Mouse (Mus musculus) stomach, embryonic 14.5 days (tissue): ENCODE measurements around the gene Actg1. TPM values are rescaled to one million over a fixed set of nuclear protein-coding genes. Genes with fewer than 3 reads are reported as not detected.

Experiments
- ATAC-seq: fragments of 200-750 bp; cut with Nextera tagmentation; 2 replicates; pipeline ENCODE4 v1.8.0; 2017; ENCODE audit warnings: low read depth, moderate TSS enrichment; ENCODE audit not compliant: insufficient number of reproducible peaks, insufficient read depth, low FRiP score
- H3K27ac ChIP-seq: fragments of 300-500 bp; sonication (generic); 2 replicates; pipeline ENCODE4 v1.5.1; 2014; ENCODE audit warnings: mild to moderate bottlenecking, low read length, moderate library complexity, mixed read lengths
- H3K27me3 ChIP-seq: fragments of 300-500 bp; sonication (generic); 2 replicates; pipeline ENCODE4 v1.6.1; 2014; ENCODE audit warnings: low read length, control low read depth, mixed read lengths; ENCODE audit not compliant: control insufficient read depth, insufficient read depth
- H3K36me3 ChIP-seq: fragments of 300-500 bp; sonication (generic); 2 replicates; pipeline ENCODE4 v1.6.1; 2014; ENCODE audit warnings: mild to moderate bottlenecking, control low read depth, low read length, moderate library complexity, mixed read lengths; ENCODE audit not compliant: control insufficient read depth, insufficient read depth
- H3K4me1 ChIP-seq: fragments of 300-500 bp; sonication (generic); 2 replicates; pipeline ENCODE4 v1.6.1; 2014; ENCODE audit warnings: low read length, control low read depth, mixed read lengths; ENCODE audit not compliant: control insufficient read depth, insufficient read depth
- H3K4me2 ChIP-seq: fragments of 300-500 bp; sonication (generic); replicated peaks from 2 replicates; pipeline ENCODE4 v1.6.1; 2014; ENCODE audit warnings: low read depth, low read length, control low read depth
- H3K4me3 ChIP-seq: fragments of 300-500 bp; sonication (generic); 2 replicates; pipeline ENCODE4 v1.5.1; 2014; ENCODE audit warnings: low read depth, low read length, control low read depth
- H3K9ac ChIP-seq: fragments of 300-500 bp; sonication (generic); replicated peaks from 2 replicates; pipeline ENCODE4 v1.6.1; 2014; ENCODE audit warnings: low read depth, mild to moderate bottlenecking, control low read depth, low read length, moderate library complexity, mixed read lengths
- H3K9me3 ChIP-seq: fragments of 300-500 bp; sonication (generic); 2 replicates; pipeline ENCODE4 v1.6.1; 2016; ENCODE audit warnings: low read depth, low read length, control low read depth; ENCODE audit not compliant: control insufficient read depth
- WGBS: fragments of 180-500 bp; shearing (Covaris S2); extraction: QIAGEN DNeasy Blood & Tissue Kit; methylation state at CpG from one replicate; pipeline ENCODE4 v1.1.7; 2014; 5-methylcytosine and 5-hydroxymethylcytosine counted together
- polyA plus RNA-seq: library from polyadenylated mRNA; unstranded; fragments of >200 nt; fragmentation: Nextera tagmentation; extraction: Ambion mirVana; gene quantifications from 2 replicates; pipeline ENCODE4 v1.2.1, GENCODE M21; 2014

The Actg1 gene
- polyA plus RNA-seq, 1 experiment from 2014 or later, result 3,014 TPM

DNA sequence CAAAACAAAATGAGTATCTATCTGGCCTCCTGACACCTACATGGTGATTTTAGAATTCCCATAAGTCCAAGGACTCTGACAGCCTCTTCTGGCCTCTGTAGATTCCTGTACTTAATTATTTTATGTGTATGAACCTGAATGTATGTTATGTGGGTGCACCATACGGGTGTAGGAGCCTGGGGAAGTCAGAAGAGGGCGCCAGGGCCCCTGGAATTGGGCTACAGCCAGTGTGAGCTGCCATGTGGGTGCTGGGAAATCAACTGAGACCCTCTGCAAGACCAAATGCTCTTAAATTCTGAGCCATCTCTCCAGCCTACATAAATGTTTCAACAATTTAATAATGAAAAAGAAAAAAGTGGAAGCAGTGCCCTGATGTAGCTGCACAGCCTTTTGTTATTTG, 10.9 kb downstream of the Actg1 start:
- no peak overlapping the region for H3K4me2 ChIP-seq
- H3K9ac ChIP-seq, result no peak overlapping the region
- H3K27me3 ChIP-seq, result no peaks in the 10 kb centered on the region
- H3K9me3 ChIP-seq, result no peaks in the 10 kb centered on the region
- no peak overlapping the region for H3K27ac ChIP-seq
- H3K4me1 ChIP-seq, result no peaks in the 10 kb centered on the region
- no peaks in the 10 kb centered on the region for H3K36me3 ChIP-seq
- no peak overlapping the region for H3K4me3 ChIP-seq
- 34% methylated on average over 2 of the region's 2 CpGs for WGBS
- ATAC-seq, result no peak

DNA sequence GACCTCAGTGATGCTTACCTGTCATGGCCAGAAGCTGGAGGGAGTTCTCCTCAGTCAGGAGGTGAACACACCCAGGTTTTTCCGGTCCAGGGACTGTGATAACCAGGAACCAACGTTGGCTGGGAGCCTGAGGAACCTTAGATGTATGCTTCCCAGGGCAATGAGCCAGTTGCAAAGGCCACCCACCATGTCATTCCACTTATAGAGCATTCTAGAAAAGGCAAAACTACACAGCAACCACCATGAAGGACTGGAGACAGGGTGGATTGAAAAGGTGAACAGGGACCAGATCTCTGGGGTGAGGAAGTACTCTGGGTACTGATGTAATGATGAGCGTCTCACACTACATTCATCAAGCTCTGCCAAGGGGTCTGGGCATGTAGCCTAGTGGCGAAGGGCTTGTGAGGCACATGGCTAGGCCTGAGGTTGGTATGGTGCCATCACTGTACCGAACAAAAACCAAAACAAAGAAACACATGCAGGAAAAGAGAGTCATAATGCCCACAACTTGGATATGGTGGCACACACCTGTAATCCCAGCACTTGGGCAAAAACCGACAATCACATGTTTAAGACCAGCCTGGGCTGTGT, 12.8 kb downstream of the Actg1 start:
- no peaks in the 10 kb centered on the region for H3K36me3 ChIP-seq
- ATAC-seq, result no peak
- H3K4me1 ChIP-seq, result no peaks in the 10 kb centered on the region
- no peak overlapping the region for H3K4me3 ChIP-seq
- no peaks in the 10 kb centered on the region for H3K27me3 ChIP-seq
- H3K9me3 ChIP-seq, result no peaks in the 10 kb centered on the region
- no peak overlapping the region for H3K27ac ChIP-seq
- no peak overlapping the region for H3K9ac ChIP-seq
- 80% methylated on average over 6 of the region's 6 CpGs for WGBS
- no peak overlapping the region for H3K4me2 ChIP-seq

DNA sequence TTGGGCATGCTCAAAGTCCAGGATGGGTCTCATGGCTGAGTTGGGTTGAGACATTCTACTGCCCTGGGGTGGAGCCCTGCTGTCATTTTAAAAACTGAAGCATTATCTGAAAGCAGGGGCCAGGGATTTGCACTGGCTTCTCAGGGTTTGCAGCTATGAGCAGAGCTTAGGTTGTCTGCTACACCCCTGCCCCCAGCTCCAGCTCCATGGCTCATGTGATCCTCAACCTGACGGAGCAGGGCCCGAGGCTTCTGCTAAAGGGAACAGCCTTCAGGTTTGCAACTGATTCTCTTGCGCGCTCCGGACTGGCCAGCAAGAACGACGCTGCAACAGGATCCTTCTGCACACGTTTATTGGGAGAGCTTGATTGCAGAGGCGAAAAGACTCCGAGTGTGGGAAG, 28.2 kb downstream of the Actg1 start:
- 96% methylated on average over 10 of the region's 10 CpGs for WGBS
- no peaks in the 10 kb centered on the region for H3K9me3 ChIP-seq
- peaks cover 14% of the 10 kb centered on the region for H3K4me1 ChIP-seq
- no peak overlapping the region for H3K4me3 ChIP-seq
- H3K9ac ChIP-seq, result no peak overlapping the region
- no peak overlapping the region for H3K4me2 ChIP-seq
- no peak overlapping the region for H3K27ac ChIP-seq
- no peak for ATAC-seq
- no peaks in the 10 kb centered on the region for H3K27me3 ChIP-seq
- H3K36me3 ChIP-seq, result no peaks in the 10 kb centered on the region

DNA sequence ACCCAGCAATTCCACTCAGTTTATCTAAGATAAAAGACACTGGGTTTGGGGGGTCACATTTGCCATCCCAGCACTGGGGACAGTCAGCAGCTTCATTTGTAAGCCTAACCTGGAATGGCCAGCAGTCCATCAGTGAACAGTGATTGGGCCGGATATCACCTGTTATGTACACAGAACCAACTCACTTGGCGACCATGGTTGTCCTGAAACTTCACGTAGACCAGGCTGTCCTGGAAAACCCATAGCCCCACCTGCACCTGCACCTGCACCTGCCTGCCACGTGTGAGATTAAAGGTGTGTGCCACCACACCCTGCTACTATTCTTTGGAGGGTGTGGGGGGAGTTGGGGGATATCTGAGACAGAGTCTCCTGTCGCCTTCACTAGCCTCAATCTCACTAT, 29.0 kb downstream of the Actg1 start:
- no peaks in the 10 kb centered on the region for H3K27me3 ChIP-seq
- H3K27ac ChIP-seq, result no peak overlapping the region
- H3K4me3 ChIP-seq, result no peak overlapping the region
- ATAC-seq, result no peak
- H3K4me1 ChIP-seq, result peaks cover 15% of the 10 kb centered on the region
- no peaks in the 10 kb centered on the region for H3K9me3 ChIP-seq
- H3K36me3 ChIP-seq, result no peaks in the 10 kb centered on the region
- no peak overlapping the region for H3K9ac ChIP-seq
- 79% methylated on average over 5 of the region's 5 CpGs for WGBS
- no peak overlapping the region for H3K4me2 ChIP-seq

DNA sequence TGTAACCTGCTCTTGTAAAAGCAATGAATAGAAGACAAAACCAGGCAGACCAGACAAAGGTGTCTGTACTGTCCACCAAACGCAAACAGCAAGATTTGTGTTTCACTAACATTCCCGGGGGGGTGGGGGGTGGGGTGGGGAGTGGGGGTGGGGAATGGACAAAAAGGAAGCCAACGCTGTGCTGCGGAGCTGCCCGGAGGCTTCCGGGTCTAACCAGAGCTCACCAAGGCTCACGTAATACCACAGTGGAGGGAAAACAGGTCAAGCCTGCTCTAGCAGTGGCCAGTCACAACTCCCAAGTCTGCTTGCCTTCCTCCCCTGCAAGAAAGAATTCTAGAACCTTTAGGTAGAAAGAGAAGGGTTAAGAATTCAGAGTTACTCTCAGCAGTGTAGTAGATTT, 30.9 kb downstream of the Actg1 start:
- no peak for ATAC-seq
- H3K9me3 ChIP-seq, result no peaks in the 10 kb centered on the region
- H3K27me3 ChIP-seq, result no peaks in the 10 kb centered on the region
- peaks cover 15% of the 10 kb centered on the region for H3K4me1 ChIP-seq
- no peak overlapping the region for H3K9ac ChIP-seq
- no peaks in the 10 kb centered on the region for H3K36me3 ChIP-seq
- H3K4me3 ChIP-seq, result no peak overlapping the region
- peak overlapping the region; percentile 95 for H3K4me2 ChIP-seq
- H3K27ac ChIP-seq, result peak overlapping the region; percentile 99
- 52% methylated on average over 7 of the region's 7 CpGs for WGBS

DNA sequence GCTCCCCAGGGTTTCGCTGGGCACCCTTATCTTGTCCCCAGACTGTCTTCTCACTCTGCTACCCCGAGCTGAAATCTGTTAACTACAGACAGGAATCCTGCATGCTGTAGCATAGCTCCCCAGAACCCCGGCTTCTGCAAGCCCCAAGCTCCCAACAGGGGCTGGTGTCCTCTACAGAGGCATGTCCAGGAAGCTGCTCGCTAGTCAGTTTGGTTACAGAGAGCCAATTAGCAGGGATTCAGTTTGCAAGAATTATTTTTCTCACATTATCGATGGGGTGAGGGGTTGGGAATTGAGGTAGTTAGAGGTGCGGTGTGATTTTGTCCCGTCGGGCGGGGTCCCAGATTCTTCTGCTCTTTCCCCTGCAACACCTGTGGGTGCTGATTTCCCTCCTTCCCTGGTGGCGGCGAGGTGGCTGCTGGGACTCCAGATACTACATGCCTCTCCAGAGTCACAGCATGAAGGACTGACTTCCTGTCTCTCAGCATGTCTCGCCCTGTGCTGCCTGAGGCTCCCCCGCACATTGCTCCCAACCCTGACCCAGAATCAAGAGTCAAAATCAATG, 31.6 kb downstream of the Actg1 start:
- peak overlapping the region; percentile 51 for H3K4me3 ChIP-seq
- 12% methylated on average over 13 of the region's 13 CpGs for WGBS
- ATAC-seq, result 0 out of 2 replicates have a peak, but pooled peaks have one; percentile 15

DNA sequence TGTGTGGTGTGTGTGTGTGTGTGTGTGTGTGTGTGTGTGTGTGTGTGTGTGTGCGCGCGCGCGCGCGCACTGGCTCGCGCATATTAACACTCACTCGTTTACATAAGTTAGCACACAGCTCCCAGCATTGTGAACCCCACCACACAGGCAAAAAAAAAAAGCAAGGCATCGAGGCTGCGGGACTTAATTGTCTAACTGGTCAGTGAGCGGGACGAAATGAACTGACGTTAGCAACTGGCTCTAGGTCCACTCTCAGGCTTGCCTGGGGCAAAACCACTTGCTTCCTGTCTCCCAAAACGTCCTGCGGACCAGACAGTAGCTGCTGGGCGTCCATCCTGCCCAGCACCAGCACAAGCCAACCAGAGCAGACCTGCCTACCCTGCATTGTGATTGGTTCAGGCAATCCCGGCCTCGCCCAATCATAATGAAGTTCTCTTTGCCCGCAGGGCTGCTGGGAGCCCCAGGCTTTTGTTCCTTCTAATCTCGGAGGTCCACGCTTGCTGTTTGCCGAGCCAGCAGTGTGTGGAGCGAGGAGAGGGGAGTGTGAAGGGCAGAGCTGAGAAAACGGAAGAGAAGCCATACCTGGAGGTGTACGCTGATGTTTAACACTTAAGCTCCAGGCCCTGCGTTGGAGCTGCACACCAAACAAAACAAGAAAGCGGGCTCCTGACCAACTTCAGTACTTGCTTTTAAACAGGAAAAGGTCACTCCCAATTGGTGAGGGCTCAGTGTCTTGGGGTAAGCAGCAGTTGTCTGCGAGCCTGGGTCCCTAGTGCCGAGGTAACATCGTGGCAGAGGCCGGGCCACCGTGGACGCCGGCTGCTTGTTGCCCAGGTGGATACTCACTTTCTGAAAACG, 32.3 kb downstream of the Actg1 start:
- Histone ChIP-seq H3K27me3 (no peaks in the 10 kb centered on the region), H3K4me2 (peak overlapping the region; percentile 95), H3K36me3 (no peaks in the 10 kb centered on the region), H3K27ac (peak overlapping the region; percentile 99), H3K4me1 (peaks cover 21% of the 10 kb centered on the region), H3K9ac (peak overlapping the region; percentile 85), H3K4me3 (peak overlapping the region; percentile 51), H3K9me3 (no peaks in the 10 kb centered on the region)
- peak; percentile 95 for ATAC-seq
- WGBS, result 4% methylated on average over 37 of the region's 37 CpGs

More for the DNA sequence above, 31.6 kb downstream of the Actg1 start:
- Histone ChIP-seq H3K27me3 (no peaks in the 10 kb centered on the region), H3K4me2 (peak overlapping the region; percentile 95), H3K4me1 (peaks cover 15% of the 10 kb centered on the region), H3K27ac (peak overlapping the region; percentile 99), H3K9ac (peak overlapping the region; percentile 85), H3K9me3 (no peaks in the 10 kb centered on the region), H3K36me3 (no peaks in the 10 kb centered on the region)

DNA sequence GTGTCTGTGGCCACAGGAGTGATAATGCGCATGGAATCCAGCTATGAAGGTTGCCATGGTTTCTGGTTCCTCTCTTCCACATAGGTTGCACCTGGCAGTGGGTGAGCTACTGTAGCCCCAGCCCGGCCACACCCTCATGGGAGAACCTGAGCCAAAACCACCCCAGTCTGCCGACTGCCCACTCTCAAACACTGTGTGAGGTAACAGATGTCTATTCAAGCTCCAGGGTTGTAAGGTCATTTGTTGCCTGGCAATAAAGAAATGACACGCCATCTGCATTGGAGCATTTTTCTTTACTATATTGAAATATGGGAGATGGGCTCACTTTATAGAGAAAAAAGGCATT, 33.0 kb downstream of the Actg1 start:
- H3K4me3 ChIP-seq, result peak overlapping the region; percentile 51
- H3K9me3 ChIP-seq, result no peaks in the 10 kb centered on the region
- no peaks in the 10 kb centered on the region for H3K36me3 ChIP-seq
- peak overlapping the region; percentile 99 for H3K27ac ChIP-seq
- no peak overlapping the region for H3K9ac ChIP-seq
- no peak for ATAC-seq
- peaks cover 24% of the 10 kb centered on the region for H3K4me1 ChIP-seq
- H3K4me2 ChIP-seq, result peak overlapping the region; percentile 95
- 16% methylated on average over 4 of the region's 4 CpGs for WGBS
- H3K27me3 ChIP-seq, result no peaks in the 10 kb centered on the region
